Mouse (Mus musculus) layer of hippocampus, adult 2 months (tissue): ENCODE results near the gene Atp5j. TPM values are rescaled to one million over a fixed set of nuclear protein-coding genes. Genes with fewer than 3 reads are reported as not detected.

Experiments
- DNase-seq, 2 experiments: peaks; one replicate each; pipeline ENCODE4 v3.0.0; 2022; ENCODE audit warnings: low spot score in 2 of 2
- H3K27ac ChIP-seq: fragments of 200-600 bp; 2 replicates; pipeline ENCODE4 v1.8.1; 2022
- H3K4me3 ChIP-seq: fragments of 200-600 bp; 2 replicates; pipeline ENCODE4 v1.8.1; 2022; ENCODE audit warnings: mild to moderate bottlenecking
- CTCF ChIP-seq: fragments of 200-600 bp; conservative IDR thresholded peaks from 2 replicates; pipeline ENCODE4 v1.8.1; 2022; ENCODE audit warnings: antibody characterized with exemption, mild to moderate bottlenecking, moderate library complexity
- long read RNA-seq, 2 experiments: library from polyadenylated mRNA; stranded (forward); transcript quantifications; one replicate each; pipeline ENCODE4 v2.0.0; 2021; ENCODE audit warnings: borderline mapping rate in 2 of 2
- total RNA-seq, 2 experiments: library from RNA; stranded (reverse); gene quantifications; 2 replicates each; pipeline ENCODE4 v1.2.3; 2021

Atp5j gene
- 100 to 1,000 TPM; 360 to 363 TPM for total RNA-seq
- long read RNA-seq, experiment 1, transcript Atp5j-201 (5 exons, 809 nt), result major isoform, 39 of 284 reads
- long read RNA-seq, experiment 1, partial matches to known transcripts, result 195 of 284 reads
- long read RNA-seq, experiment 1, other reads (novel, unspliced or antisense), result 48 of 284 reads
- long read RNA-seq, experiment 2, transcript Atp5j-201 (5 exons, 809 nt), result major isoform, 55 of 433 reads
- long read RNA-seq, experiment 2, transcript Atp5j-208 (3 exons, 526 nt), result minor isoform, 5 of 433 reads
- long read RNA-seq, experiment 2, partial matches to known transcripts, result 298 of 433 reads
- long read RNA-seq, experiment 2, other reads (novel, unspliced or antisense), result 69 of 433 reads

GRCm38 (mm10) chr16:84835441-84835822 lies at the start of gene Atp5j:
TSS of gene Atp5j (minus strand) at chr16:84835625.
- peak; percentile 81 to 85 for DNase-seq
- Histone ChIP-seq H3K27ac (peak within 1 kb of the TSS; percentile 100), H3K4me3 (peak within 1 kb of the TSS; percentile 77)
- TF ChIP-seq CTCF, result no peak

GRCm38 (mm10) chr16:84884572-84884971 lies 49.1 kb upstream of the Atp5j start:
- no peak overlapping the region for H3K4me3 ChIP-seq
- no peak for TF ChIP-seq CTCF
- no peak for DNase-seq
- H3K27ac ChIP-seq, result no peak overlapping the region

DNA sequence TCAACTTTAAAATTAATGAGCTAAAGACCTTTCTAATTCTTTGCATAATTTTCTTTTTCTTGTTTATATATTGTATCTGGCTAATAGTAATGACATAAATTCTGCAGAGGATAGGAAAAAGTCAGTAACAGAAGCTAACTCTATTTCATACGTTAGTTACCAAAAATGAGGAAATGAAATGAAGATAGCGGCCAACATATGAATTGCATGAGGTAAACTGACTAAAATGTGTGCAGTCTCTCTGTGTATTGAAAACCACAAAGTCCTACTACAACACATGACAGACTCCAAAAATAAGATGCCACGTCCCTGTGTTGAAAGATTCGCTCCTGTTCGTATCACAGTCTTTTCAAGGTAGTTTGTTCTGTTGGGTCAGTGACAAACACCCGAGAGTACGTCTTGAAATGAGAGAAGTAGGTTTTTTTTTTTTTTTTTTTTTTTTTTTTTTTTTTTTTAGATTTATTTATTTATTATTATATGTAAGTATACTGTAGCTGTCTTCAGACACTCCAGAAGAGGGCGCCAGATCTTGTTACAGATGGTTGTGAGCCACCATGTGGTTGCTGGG lies 46.4 kb upstream of the Atp5j start:
- no peak overlapping the region for H3K4me3 ChIP-seq
- no peak for TF ChIP-seq CTCF
- no peak overlapping the region for H3K27ac ChIP-seq
- DNase-seq, result no peak

GRCm38 (mm10) chr16:84881168-84881567 lies 45.7 kb upstream of the Atp5j start:
- no peak overlapping the region for H3K4me3 ChIP-seq
- no peak overlapping the region for H3K27ac ChIP-seq
- no peak for DNase-seq
- no peak for TF ChIP-seq CTCF

DNA sequence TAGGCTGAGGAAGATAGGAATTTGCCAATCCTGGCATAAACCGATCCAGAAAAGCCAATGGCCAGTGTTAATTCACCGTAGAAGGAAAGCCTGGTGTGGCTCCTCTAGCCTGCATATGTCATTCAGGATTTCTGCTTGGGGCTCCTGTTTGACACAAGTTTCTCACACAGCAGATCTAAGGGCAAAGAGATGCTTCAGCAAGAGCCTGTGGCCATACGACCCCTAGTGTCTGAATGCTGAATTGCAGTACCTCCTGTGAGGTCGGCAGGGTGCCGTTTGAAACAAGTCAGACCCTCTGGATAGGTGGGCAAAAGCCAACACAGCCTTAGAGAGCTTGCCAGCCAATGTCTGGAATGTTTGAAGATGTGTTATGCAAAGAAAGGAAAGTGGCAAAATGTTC lies 43.7 kb upstream of the Atp5j start:
- peak; percentile 60 to 77 for DNase-seq
- Histone ChIP-seq H3K27ac (no peak overlapping the region), H3K4me3 (no peak overlapping the region)
- peak; percentile 99 for TF ChIP-seq CTCF

- Histone ChIP-seq H3K4me3 (no peak overlapping the region), H3K27ac (no peak overlapping the region)
- DNase-seq, result peak; percentile 10 to 32
- no peak for TF ChIP-seq CTCF
Observed at GRCm38 (mm10) chr16:84876082-84876481, 40.7 kb upstream of the Atp5j start.

DNA sequence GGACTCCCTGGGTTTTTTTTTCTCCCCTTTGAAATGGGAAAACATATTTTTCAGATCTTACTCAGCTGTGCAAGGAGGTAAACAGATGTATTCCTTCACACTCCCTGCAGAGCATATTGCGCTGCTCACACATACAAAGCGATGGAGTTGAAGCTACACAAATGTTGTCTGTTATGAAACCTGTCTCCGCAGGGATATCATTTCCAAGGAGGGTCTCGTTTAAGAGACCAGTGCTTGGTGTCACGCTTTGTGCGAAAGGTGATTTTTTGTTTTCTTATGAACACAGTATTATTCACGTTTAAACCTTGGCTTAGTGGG lies 40.3 kb upstream of the Atp5j start:
- Histone ChIP-seq H3K27ac (peak overlapping the region; percentile 72), H3K4me3 (peak overlapping the region; percentile 26; the same call in 1 of the 2 replicates)
- no peak for TF ChIP-seq CTCF
- peak in 1 of 2 experiments; percentile 38 for DNase-seq

DNA sequence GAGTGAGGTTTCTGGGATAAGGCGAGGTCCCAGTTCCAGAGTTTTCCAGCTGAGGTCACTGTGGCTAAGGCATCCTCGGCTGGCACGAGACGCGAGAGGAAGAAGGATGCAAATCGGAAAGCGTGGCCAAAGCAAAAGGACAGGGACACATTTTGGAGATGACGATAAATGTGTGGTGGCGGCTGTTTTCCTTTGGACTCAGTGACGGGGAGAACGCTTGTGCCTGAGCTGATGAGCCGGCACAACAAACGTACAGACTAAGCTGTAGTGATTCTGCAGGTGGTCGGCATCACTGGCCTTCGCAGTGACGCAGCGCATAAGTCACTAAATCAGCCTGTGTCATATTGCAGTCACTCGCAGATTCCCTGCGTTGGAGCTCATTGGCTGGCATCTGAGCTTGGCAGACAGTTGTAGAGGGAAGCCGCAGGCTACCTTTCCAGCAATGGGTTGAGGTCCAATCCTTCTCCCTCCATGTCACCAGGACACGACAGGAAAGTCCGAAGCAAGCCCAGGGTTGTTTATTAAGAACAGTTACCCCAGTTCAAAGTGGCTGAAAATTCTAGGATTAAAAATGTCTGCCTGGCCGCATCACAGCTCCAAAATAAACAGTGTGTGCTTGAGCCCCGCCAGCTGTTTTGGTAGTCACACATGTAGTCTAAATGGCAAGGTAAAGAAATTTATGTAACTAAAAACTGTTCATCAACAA lies 39.7 kb upstream of the Atp5j start:
- TF ChIP-seq CTCF, result peak; percentile 53
- peak overlapping the region; percentile 26 for H3K4me3 ChIP-seq
- H3K27ac ChIP-seq, result peak overlapping the region; percentile 72
- peak; percentile 17 to 35 for DNase-seq

GRCm38 (mm10) chr16:84873805-84874204 lies 38.4 kb upstream of the Atp5j start:
- no peak for DNase-seq
- no peak for TF ChIP-seq CTCF
- H3K4me3 ChIP-seq, result no peak overlapping the region
- H3K27ac ChIP-seq, result no peak overlapping the region

- Histone ChIP-seq H3K27ac (no peak overlapping the region), H3K4me3 (no peak overlapping the region)
- no peak for DNase-seq
- TF ChIP-seq CTCF, result no peak
Observed at GRCm38 (mm10) chr16:84864656-84865055, 29.2 kb upstream of the Atp5j start.

GRCm38 (mm10) chr16:84853492-84853891 lies 18.1 kb upstream of the Atp5j start:
- no peak for TF ChIP-seq CTCF
- H3K27ac ChIP-seq, result no peak overlapping the region
- no peak overlapping the region for H3K4me3 ChIP-seq
- no peak for DNase-seq

DNA sequence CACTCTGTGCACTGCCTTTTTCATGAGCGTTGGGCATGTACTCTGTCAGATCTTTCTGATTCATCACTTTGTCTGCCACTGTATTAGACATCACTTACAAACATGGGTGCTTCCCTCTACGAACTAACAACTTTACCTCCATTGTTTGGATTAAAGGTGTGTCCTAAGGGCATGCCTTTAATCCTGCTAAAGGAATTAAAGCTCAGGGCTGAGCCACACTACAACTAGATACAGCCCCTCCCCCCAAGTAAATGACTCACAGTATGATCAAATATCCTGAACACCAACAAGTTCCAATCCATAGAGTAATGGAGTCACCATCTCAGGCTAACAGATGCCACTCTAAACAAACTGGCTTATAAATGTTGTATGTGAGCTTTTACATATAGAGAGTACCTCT lies 3.2 kb upstream of the Atp5j start:
- no peak overlapping the region for H3K27ac ChIP-seq
- H3K4me3 ChIP-seq, result no peak overlapping the region
- no peak for TF ChIP-seq CTCF
- DNase-seq, result no peak
